Mouse (Mus musculus) thymus, postnatal 36 days (tissue): ENCODE data around the gene Sh3gl1.

ENCODE experiments used
- DNase-seq, 2 experiments: peaks; one replicate each; pipeline ENCODE4 v3.0.0; 2022; ENCODE audit warnings: mixed read lengths in 2 of 2

Gene Sh3gl1

DNA sequence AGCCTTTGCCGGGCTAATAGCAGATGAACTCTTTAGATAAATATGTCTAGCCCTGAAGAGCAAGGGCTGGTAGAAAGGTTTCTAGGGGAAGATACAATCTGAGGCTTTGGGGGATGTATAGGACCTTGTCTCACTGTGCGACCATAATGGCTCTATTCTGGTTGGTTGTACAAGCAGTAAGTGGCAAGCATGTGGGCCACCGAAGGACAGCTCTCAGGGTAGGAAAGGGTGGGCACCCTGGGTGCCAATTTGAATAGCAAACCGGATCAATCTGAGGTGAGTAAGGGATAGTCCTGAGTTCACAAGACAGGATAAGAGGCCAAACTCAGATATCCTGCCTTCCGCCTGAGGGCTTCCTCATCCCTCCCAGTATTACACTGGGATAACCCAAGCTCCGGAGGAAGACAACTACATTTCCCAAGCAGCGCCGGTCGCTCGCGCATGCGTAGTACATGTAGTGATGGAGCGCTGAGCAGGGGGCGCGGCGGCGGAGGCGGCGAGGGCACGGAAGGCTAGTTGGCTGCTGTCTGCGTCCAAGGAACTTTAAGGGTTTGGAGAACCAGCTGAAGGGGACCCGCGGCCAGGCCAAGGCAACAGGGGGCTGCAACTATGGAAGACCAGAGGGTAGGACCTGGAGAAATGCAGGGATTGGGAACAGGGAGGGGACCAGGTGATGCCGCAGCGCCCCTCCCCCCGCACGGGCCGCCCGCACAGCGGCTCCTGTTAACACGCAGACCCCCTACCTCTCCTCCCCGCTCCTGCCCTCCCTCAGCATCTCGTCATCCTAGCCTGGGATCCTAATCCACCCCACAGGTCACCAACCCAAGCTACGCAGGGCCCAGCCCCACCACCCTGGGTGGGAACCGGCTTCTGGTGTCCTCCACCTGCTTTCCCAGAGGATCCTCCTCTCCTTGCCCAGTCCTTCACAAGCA, 50.1 kb downstream of the Sh3gl1 start, which contains the start of gene Fsd1:
Fsd1 (plus strand) TSS at position 480 of the 932 bp plus-strand sequence.
- peak in 1 of 2 experiments; percentile 29 for DNase-seq

DNA sequence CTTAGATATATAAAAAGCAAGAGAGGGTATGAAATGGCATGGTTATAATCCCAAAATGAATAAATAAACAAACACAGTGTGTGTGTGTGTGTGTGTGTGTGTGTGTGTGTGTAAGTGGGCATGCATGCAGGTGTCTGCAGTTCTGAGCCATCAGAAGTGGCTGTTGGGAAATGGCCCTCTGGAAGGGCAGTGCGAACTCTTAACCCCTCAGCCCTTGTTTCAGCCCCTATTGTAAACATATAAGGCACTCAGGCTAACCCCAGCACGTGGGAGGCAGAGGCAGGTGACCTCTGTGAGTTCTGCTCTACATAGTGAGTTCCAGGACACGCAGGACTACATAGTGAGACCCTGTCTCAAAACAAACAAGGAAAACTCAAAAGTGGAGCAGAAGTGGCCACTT, 59.1 kb downstream of the Sh3gl1 start:
- DNase-seq: no peak

DNA sequence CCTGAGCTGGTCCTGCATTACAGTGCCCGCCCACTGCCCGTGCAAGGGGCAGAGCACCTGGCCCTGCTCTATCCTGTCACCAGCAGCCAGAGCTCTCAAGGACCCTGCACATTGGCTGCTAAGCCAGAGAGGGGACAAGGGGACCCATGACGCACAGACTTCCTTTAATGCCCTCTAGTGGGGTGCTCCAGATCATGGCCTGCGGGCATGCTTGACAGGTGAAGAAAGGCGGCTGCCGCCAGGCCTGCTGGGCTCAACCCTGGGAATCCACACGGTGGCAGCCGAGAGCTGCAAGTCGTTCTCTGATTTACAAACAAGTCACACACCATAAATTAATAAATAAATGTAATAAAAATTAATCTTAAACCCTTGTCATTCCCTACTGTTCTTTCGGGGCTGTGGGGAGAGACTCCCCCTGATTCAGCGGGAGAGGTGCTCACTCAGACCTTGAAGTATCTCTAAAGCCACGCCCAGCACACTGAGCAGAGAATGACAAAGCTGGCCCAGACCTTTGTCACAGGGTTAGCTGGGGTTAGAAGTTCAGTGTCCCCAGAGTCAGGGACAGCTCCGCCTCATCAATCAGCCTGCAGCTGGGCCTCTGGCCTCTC, 60.1 kb downstream of the Sh3gl1 start:
- DNase-seq: peak; percentile 74

DNA sequence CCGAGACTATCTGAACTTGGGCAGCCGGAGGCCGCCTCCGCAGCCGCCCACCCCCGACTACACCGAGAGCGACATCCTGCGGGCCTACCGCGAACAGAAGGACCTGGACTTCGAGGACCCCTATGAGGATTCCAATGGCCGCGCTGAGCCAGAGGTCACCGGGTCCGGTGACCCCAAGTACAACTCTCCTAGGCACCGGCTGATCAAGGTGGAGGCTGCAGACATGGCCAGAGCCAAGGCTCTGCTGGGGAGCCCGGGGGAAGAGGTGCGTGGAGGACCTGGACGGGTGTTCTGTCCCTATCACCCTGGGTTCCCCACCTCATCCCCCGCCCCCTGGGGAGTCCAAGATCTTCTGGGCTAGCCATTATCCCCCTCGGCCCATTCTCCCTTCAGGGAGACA, 65.0 kb downstream of the Sh3gl1 start:
- no peak for DNase-seq

DNA sequence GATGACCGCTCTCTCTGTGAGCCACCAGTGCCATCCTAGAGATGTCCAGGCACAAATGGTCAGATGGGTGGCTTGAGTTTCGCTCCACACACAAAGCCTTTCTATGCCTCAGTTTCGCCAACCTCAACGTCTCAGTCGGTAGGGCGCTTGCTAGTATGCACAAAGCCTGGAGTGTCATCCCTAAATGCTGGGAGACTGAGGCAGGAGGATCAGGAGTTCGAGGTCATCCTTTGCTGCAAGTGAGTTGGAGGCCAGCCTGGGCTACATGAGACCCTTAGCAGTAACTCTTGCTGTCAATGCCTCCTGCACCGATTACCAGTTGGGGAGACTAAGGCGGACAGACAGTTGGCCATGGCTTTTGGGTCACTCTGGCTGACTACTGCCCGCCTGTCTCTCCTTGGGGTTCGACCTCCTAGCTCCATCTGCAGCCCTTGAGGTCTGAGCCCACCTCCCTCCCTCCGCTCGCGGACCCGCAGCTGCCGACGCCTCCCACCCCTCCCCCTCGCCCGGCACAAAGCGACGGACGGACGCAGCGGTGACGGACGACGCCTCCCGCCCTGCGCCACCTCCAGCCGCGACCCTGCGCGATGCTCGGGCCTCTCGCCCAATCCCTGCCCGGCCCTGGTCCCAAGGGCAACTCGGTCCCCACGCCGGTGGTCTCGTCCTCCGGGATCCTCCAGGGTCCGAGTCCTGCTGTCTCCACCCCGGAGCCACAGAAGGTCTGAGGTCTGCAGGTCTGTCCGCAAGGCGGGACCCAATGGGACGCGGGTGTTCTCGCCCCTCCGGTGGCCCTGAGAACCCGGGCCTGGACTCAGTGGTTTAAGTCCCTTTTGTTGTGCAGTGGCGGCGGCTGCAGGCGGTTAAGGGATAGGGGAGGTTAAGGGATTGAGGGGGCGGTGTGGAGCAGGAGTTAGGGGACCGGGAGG, 66.2 kb downstream of the Sh3gl1 start, which contains the start of gene Shd:
Shd (plus strand) TSS at position 502 of the 926 bp plus-strand sequence.
- no peak for DNase-seq

DNA sequence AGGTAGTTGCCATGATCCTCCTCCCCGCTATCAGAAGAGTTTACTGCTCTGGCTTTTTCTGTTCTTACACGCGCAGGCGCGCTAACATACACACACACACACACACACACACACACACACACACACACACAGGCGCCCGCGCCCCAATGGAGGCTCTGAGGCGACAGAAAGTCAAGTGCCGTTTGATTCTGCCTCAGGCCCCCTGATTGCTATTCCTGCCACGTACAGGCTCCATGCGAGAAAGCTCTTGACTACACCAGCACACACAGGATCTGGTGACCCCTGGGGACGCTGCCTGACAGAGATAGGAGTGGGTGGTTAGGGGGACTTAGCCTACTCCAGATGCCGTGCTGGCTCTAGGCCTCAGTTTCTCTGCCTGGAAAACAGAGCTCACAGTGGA, 66.9 kb downstream of the Sh3gl1 start:
- no peak for DNase-seq

DNA sequence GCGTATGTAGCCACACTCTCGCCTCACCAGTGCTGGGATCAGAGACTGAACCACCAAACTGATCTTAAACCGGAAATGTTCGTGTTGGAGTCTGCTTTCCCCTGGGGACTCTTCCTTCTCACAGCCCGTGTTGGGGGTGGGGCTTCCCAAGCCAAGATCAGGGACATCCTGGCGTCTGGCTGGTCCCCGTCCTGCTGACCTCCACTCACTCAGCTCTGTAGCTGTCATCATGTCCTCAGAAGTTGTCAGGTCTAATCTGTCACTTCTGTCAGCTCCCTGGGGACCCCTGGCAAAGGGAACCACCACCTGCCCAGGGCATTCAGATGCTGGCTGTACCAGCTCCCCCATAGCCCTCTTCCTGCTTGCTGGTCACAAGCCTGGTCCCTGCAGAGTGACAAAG, 68.2 kb downstream of the Sh3gl1 start:
- DNase-seq: no peak

DNA sequence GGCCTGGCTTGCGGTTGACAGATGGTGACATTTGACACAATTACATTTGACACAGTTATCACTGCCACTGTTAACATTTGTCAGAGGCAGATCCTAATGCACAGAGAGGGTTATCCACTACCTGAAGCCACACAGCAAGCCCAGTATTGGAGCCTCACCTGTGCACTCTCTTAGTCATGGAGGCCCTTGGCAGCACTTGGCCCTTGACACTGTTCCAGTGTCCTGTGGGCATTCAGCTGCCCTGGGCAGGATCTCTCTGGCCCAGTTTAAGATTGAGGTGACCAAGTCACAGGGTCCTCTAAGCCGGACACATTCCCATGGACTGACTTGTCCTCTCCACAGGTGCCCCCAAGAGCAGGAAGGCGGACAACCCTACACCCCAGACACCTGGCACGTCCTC, 69.2 kb downstream of the Sh3gl1 start:
- no peak for DNase-seq
